Mouse (Mus musculus): ENCODE results near the gene Smarca4. TPM values are rescaled to one million over a fixed set of nuclear protein-coding genes. Genes with fewer than 3 reads are reported as not detected.

Gene Smarca4
- total and polyA plus RNA-seq, 2 experiments from 2014 or later: 22.2 to 55.9 TPM

DNA sequence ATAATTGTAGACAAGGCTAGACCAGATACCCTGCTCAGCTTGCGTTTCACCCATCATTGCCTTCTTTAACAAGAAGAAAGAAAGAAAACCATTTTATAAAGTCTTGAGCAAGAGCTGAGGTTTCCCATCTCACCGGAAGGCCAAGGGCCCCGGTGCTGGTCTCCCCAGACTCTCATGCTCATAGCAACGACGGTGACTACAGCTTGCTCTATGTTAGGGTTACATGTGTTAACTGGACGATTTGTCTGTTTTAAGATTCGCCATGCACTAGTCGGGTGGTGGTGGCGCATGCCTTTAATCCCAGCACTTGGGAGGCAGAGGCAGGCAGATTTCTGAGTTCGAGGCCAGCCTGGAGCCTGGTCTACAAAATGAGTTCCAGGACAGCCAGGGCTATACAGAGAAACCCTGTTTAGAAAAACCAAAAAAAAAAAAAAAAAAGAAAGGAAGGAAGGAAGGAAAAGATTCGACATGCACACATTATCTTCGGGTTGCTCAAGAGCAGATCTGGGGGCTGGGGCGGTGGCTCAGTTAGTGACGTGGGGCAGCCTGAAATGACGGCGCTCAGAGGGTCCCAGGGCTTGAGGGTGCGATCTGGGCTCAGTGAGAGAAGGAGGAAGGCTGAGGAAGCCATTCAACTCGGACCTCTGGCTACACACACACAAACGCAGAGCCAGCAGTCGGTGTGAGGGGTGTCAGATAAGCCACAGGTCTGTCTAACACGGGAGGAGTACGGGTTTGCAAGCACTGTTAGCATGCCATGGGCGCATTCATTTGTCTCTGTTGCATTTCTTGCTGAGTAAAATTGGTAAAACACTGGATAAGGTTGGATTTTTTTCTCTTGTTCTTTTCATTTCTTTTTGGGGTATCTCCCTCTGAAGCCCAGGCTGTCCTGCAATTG lies 109.5 kb downstream of the Smarca4 start:
- ATAC-seq (ENCODE audit: insufficient read depth, low read depth): no peak

DNA sequence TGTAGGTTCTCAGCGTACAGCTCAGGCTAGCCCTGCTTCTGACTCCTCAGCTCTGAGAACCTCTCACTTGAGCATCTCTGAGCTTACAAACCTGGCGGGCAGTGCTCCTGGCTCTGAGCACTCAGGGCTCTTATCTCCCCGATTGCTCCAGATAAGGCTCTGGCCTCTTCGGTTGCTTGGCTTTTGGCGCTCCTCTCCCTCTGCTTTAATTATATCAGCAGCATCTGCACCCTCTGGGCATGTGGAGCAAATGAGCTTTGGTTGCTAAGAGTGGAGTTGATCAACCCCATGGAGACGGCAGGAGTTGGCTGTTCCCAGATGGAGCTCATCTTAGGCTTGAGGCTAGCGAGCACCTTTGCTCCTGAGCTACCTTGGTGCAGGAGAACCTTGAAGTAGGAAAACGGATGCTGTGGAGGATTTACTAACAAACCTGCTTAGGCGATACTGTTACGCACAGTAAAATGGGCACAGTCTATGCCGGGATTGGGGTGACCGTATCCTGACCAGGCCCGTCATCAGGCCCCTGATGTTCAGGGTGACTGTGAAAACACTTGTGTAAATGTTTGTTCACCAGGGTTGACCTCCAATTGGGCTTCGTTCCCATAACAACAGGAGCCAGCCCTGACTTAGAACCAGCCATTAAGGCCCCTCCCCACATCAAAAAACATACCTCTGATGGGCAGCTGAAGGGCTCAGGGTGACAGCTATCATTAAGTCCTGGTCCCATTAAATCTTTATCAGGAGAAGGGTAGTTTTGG lies 110.4 kb downstream of the Smarca4 start:
- Histone ChIP-seq H3K4me1 (ENCODE audit: control insufficient read depth, insufficient read depth) (peaks cover 31% of the 10 kb centered on the region), H3K9ac (replicated peaks; ENCODE audit: low read depth, low read length) (no peak overlapping the region), H3K27me3 (ENCODE audit: control insufficient read depth, insufficient read depth, low read length) (no peaks in the 10 kb centered on the region), H3K9me3 (replicated peaks; ENCODE audit: control insufficient read depth, low read length) (no peaks in the 10 kb centered on the region), H3K36me3 (replicated peaks; ENCODE audit: control insufficient read depth, insufficient read depth, low read length) (peaks cover 6% of the 10 kb centered on the region), H3K4me2 (ENCODE audit: low read depth, low read length) (peak overlapping the region; percentile 97; the same call in 1 of the 2 replicates), H3K27ac (ENCODE audit: low read depth) (no peak overlapping the region), H3K4me3 (ENCODE audit: low read depth, low read length) (no peak overlapping the region)
- TF ChIP-seq EP300 (IDR thresholded peaks at IDR 0.05; ENCODE audit: low read depth) (no peak), CTCF (IDR thresholded peaks at IDR 0.05; ENCODE audit: low read depth) (no peak)
- 73% methylated on average over 14 of the region's 14 CpGs for WGBS
- DNase-seq (ENCODE audit: low spot score): no peak
- no peak for ATAC-seq (ENCODE audit: insufficient read depth, low read depth)

More for the DNA sequence above, 109.5 kb downstream of the Smarca4 start:
- H3K9me3 ChIP-seq (replicated peaks; ENCODE audit: control insufficient read depth, low read length): no peaks in the 10 kb centered on the region
- DNase-seq (ENCODE audit: low spot score): no peak
- H3K4me2 ChIP-seq (ENCODE audit: low read depth, low read length): peak overlapping the region; percentile 97
- peaks cover 31% of the 10 kb centered on the region for H3K4me1 ChIP-seq (ENCODE audit: control insufficient read depth, insufficient read depth)
- no peaks in the 10 kb centered on the region; the same call in none of the 2 replicates for H3K36me3 ChIP-seq (replicated peaks; ENCODE audit: control insufficient read depth, insufficient read depth, low read length)
- H3K27me3 ChIP-seq (ENCODE audit: control insufficient read depth, insufficient read depth, low read length): no peaks in the 10 kb centered on the region
- TF ChIP-seq CTCF (IDR thresholded peaks at IDR 0.05; ENCODE audit: low read depth) (no peak), EP300 (IDR thresholded peaks at IDR 0.05; ENCODE audit: low read depth) (no peak)
- WGBS: 52% methylated on average over 23 of the region's 23 CpGs
- H3K9ac ChIP-seq (replicated peaks; ENCODE audit: low read depth, low read length): 0 out of 2 replicates have a peak overlapping the region, but pooled peaks have one; percentile 24
- no peak overlapping the region for H3K27ac ChIP-seq (ENCODE audit: low read depth)
- H3K4me3 ChIP-seq (ENCODE audit: low read depth, low read length): peak overlapping the region; percentile 85

DNA sequence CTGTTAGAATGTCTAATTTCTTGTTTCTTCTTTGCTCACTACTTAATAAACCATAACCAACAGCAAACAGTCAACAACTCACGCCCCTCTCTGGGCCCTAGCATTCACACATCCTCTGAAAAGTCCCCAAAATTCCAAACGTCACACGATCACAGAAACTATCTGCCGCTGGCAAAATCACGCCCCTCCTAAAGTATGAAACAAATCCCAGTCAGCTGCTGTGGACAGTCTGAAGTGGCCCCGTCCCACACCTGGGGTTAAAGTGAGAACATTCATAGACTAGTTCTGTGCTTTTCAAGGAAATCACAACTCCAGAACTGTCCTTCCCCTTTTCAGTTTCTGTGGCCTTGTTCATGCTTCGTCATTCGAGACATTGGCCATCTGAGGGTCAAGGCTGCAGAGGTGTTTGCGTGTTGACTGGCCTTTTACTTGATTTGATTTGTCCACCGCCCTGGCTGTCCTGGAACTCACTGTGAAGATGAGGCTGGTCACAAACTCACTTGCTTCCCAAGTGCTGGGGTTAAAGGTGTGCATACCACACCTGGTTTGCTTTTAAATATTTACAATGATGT lies 112.4 kb downstream of the Smarca4 start:
- Histone ChIP-seq H3K4me1 (ENCODE audit: control insufficient read depth, insufficient read depth) (peaks cover 23% of the 10 kb centered on the region), H3K36me3 (replicated peaks; ENCODE audit: control insufficient read depth, insufficient read depth, low read length) (peaks cover 24% of the 10 kb centered on the region), H3K27me3 (ENCODE audit: control insufficient read depth, insufficient read depth, low read length) (no peaks in the 10 kb centered on the region), H3K4me3 (ENCODE audit: low read depth, low read length) (no peak overlapping the region), H3K4me2 (ENCODE audit: low read depth, low read length) (no peak overlapping the region), H3K27ac (ENCODE audit: low read depth) (no peak overlapping the region), H3K9ac (replicated peaks; ENCODE audit: low read depth, low read length) (no peak overlapping the region), H3K9me3 (replicated peaks; ENCODE audit: control insufficient read depth, low read length) (no peaks in the 10 kb centered on the region)
- no peak for TF ChIP-seq CTCF (IDR thresholded peaks at IDR 0.05; ENCODE audit: low read depth)
- no peak for TF ChIP-seq EP300 (IDR thresholded peaks at IDR 0.05; ENCODE audit: low read depth)
- DNase-seq (ENCODE audit: low spot score) (no peak), ATAC-seq (ENCODE audit: insufficient read depth, low read depth) (no peak)
- 80% methylated on average over 10 of the region's 10 CpGs for WGBS

DNA sequence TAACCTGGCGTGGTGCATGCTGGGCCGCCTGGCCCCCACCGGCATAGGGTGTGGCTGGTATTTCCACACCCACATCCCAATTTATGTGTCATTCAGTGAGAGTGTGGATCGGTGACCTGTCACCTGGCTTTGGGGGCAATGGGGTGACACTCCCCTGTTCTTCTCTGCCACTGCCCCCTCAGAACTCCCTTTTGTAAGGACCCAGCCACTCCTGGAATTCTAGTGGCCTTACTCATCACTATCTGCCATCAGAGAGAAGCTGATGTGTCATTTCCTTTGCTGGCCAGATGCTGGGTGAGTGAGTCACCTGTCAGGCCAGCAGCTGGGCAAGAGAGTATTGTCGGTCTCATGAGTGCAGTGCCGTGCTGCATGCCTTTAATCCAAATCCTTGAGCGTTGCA lies 113.3 kb downstream of the Smarca4 start:
- H3K27ac ChIP-seq (ENCODE audit: low read depth): 0 out of 2 replicates have a peak overlapping the region, but pooled peaks have one; percentile 9
- H3K4me2 ChIP-seq (ENCODE audit: low read depth, low read length): no peak overlapping the region
- 53% methylated on average over 7 of the region's 7 CpGs for WGBS
- H3K4me1 ChIP-seq (ENCODE audit: control insufficient read depth, insufficient read depth): peaks cover 23% of the 10 kb centered on the region
- no peak overlapping the region for H3K4me3 ChIP-seq (ENCODE audit: low read depth, low read length)
- peaks cover 33% of the 10 kb centered on the region for H3K36me3 ChIP-seq (replicated peaks; ENCODE audit: control insufficient read depth, insufficient read depth, low read length)
- no peaks in the 10 kb centered on the region for H3K9me3 ChIP-seq (replicated peaks; ENCODE audit: control insufficient read depth, low read length)
- DNase-seq (ENCODE audit: low spot score): no peak
- TF ChIP-seq CTCF (IDR thresholded peaks at IDR 0.05; ENCODE audit: low read depth) (no peak), EP300 (IDR thresholded peaks at IDR 0.05; ENCODE audit: low read depth) (no peak)
- no peaks in the 10 kb centered on the region for H3K27me3 ChIP-seq (ENCODE audit: control insufficient read depth, insufficient read depth, low read length)
- H3K9ac ChIP-seq (replicated peaks; ENCODE audit: low read depth, low read length): no peak overlapping the region
- ATAC-seq (ENCODE audit: insufficient read depth, low read depth): no peak

DNA sequence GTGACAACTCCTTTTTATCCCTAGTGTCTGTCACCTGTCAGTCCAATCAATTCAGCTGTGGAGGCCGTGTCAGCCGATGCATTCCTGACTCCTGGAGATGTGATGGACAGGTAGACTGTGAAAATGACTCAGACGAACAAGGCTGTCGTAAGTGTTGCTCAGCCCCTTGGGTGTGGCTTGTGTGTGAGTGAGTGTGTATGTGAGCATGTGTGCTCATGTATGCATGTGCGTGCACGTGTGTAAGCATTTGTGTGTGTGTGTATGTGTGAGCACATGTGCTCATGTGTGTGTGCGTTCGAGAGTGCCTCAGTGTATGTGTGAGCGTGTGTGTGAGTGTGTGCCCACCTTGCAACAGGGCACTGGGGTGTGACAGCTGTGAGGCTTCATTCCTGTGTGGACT lies 116.3 kb downstream of the Smarca4 start:
- no peak for DNase-seq (ENCODE audit: low spot score)
- no peak overlapping the region for H3K4me3 ChIP-seq (ENCODE audit: low read depth, low read length)
- no peak overlapping the region for H3K27ac ChIP-seq (ENCODE audit: low read depth)
- no peaks in the 10 kb centered on the region for H3K9me3 ChIP-seq (replicated peaks; ENCODE audit: control insufficient read depth, low read length)
- 89% methylated on average over 9 of the region's 9 CpGs for WGBS
- TF ChIP-seq EP300 (IDR thresholded peaks at IDR 0.05; ENCODE audit: low read depth): no peak
- no peak for TF ChIP-seq CTCF (IDR thresholded peaks at IDR 0.05; ENCODE audit: low read depth)
- no peak overlapping the region for H3K4me2 ChIP-seq (ENCODE audit: low read depth, low read length)
- no peaks in the 10 kb centered on the region for H3K27me3 ChIP-seq (ENCODE audit: control insufficient read depth, insufficient read depth, low read length)
- no peak overlapping the region for H3K9ac ChIP-seq (replicated peaks; ENCODE audit: low read depth, low read length)
- H3K36me3 ChIP-seq (replicated peaks; ENCODE audit: control insufficient read depth, insufficient read depth, low read length): peaks cover 63% of the 10 kb centered on the region
- ATAC-seq (ENCODE audit: insufficient read depth, low read depth): no peak
- peaks cover 8% of the 10 kb centered on the region; the same call in 1 of the 2 replicates for H3K4me1 ChIP-seq (ENCODE audit: control insufficient read depth, insufficient read depth)
